Mouse (Mus musculus) stomach, postnatal 0 days (tissue): ENCODE measurements at regions not wholly inside any gene's neighbourhood (a gene's known extent, or its start where the extent isn't known, plus 50 kb on each side); places are given as distances from the start of the nearest gene placed in this dataset.

Experiments
- ATAC-seq: fragments of 200-750 bp; cut with Nextera tagmentation; 2 replicates; pipeline ENCODE4 v1.8.0; 2017; ENCODE audit not compliant: low FRiP score, low TSS enrichment
- DNase-seq: peaks from one replicate; pipeline ENCODE4 v3.0.0-alpha.2; 2016; ENCODE audit warnings: low spot score
- H3K27ac ChIP-seq: fragments of 300-500 bp; sonication (generic); replicated peaks from 2 replicates; pipeline ENCODE4 v1.5.1; 2014; ENCODE audit warnings: mild to moderate bottlenecking, control low read depth
- H3K27me3 ChIP-seq: fragments of 300-500 bp; sonication (generic); 2 replicates; pipeline ENCODE4 v1.6.1; 2014; ENCODE audit warnings: low read length; ENCODE audit not compliant: control insufficient read depth, insufficient read depth
- H3K36me3 ChIP-seq: fragments of 300-500 bp; sonication (generic); 2 replicates; pipeline ENCODE4 v1.6.1; 2014; ENCODE audit warnings: low read length, mixed read lengths; ENCODE audit not compliant: control insufficient read depth, insufficient read depth
- H3K4me1 ChIP-seq: fragments of 300-500 bp; sonication (generic); replicated peaks from 2 replicates; pipeline ENCODE4 v1.6.1; 2014; ENCODE audit warnings: antibody characterized with exemption; ENCODE audit not compliant: control insufficient read depth, insufficient read depth
- H3K4me2 ChIP-seq: fragments of 300-500 bp; sonication (generic); replicated peaks from 2 replicates; pipeline ENCODE4 v1.6.1; 2014; ENCODE audit warnings: low read depth, mild to moderate bottlenecking, control low read depth, moderate library complexity
- H3K4me3 ChIP-seq: fragments of 300-500 bp; sonication (generic); 2 replicates; pipeline ENCODE4 v1.5.1; 2014; ENCODE audit warnings: low read depth, low read length, control low read depth
- H3K9ac ChIP-seq: fragments of 300-500 bp; sonication (generic); 2 replicates; pipeline ENCODE4 v1.6.1; 2014; ENCODE audit warnings: mild to moderate bottlenecking, low read length, control low read depth, mixed read lengths
- H3K9me3 ChIP-seq: fragments of 300-500 bp; sonication (generic); 2 replicates; pipeline ENCODE4 v1.6.1; 2016; ENCODE audit warnings: low read length; ENCODE audit not compliant: control insufficient read depth
- CTCF ChIP-seq: IDR thresholded peaks from 2 replicates; pipeline ENCODE4 v1.5.1; 2016; ENCODE audit warnings: antibody characterized with exemption, low read depth, mild to moderate bottlenecking, moderate library complexity
- EP300 ChIP-seq: optimal IDR thresholded peaks from 2 replicates; pipeline ENCODE3; 2016; ENCODE audit warnings: antibody characterized with exemption
- WGBS: fragments of 180-500 bp; shearing (Covaris S2); extraction: QIAGEN DNeasy Blood & Tissue Kit; methylation state at CpG from one replicate; pipeline ENCODE4 v1.1.7; 2014; 5-methylcytosine and 5-hydroxymethylcytosine counted together

DNA sequence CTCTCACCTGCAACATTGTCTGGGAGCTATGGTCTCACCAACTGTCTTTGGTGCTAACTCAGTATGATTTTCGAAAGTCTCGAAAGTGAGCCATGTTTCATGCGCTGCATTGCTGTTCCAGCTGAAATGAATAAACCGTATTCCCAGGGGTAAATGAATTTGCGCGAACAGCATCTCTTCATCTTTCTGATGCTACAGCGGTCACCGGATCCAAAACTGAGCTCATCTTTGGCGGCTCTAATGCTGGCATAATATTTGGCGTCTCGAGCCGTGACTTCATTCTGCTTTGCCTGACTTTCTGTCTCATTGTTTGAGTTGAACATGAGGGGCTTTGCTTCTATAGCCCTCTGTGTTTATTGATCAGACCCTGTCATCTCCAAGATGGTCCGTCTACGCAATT is 137.3 kb downstream of the Tmem182 start:
- H3K27ac ChIP-seq = no peak overlapping the region
- ATAC-seq (no peak), DNase-seq (no peak)
- no peak overlapping the region for H3K4me3 ChIP-seq
- H3K27me3 ChIP-seq = no peaks in the 10 kb centered on the region
- 88% methylated on average over 14 of the region's 14 CpGs for WGBS
- H3K36me3 ChIP-seq = no peaks in the 10 kb centered on the region
- H3K9me3 ChIP-seq = no peaks in the 10 kb centered on the region
- no peak overlapping the region for H3K4me2 ChIP-seq
- TF ChIP-seq EP300 = no peak
- no peak for TF ChIP-seq CTCF
- no peak overlapping the region for H3K9ac ChIP-seq
- no peaks in the 10 kb centered on the region for H3K4me1 ChIP-seq

DNA sequence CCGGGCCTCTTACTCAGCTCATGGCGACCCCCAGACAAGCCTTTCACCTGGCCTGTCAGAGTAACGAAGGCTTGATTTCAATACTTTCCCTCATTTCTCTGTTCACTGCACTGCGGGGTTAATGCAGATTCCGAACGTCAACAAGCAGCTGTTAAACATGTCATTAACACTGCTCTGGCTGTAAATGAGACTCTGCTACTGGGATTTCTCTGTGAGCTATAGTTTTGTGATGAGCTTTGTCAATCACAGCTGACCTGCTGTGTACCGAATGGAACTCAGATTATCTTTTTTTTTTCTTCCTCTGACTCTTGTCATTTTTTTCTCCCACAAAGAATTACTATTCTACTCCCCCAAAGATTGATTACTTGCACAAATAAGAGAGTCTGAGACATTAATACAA is 137.8 kb downstream of the Tmem182 start:
- WGBS = 56% methylated on average over 7 of the region's 7 CpGs
- H3K9ac ChIP-seq = no peak overlapping the region
- H3K4me3 ChIP-seq = no peak overlapping the region
- no peaks in the 10 kb centered on the region for H3K9me3 ChIP-seq
- no peaks in the 10 kb centered on the region for H3K36me3 ChIP-seq
- H3K27ac ChIP-seq = no peak overlapping the region
- DNase-seq (no peak), ATAC-seq (no peak)
- H3K27me3 ChIP-seq = no peaks in the 10 kb centered on the region
- H3K4me1 ChIP-seq = no peaks in the 10 kb centered on the region
- TF ChIP-seq EP300 = no peak
- TF ChIP-seq CTCF = no peak
- no peak overlapping the region for H3K4me2 ChIP-seq

DNA sequence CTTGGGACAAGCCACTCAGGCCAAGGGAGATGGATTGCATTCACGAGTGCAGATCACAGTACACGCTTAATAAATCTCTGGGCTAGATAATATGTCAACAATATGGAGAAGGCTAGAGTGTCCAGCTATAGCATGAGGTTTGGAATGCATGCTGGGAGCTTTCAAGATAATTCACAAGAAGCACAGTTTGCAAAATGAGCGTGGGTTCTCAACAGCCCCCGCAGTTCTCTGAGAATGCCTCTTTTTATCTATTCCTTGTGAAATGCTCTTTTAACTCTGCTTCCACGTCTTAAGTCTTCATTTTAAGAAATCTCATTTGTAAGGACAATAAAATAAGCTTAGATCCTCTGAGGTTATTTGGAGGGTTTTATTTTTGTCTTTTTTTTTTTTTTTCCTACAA is 145.2 kb downstream of the Tmem182 start:
- no peak overlapping the region for H3K4me3 ChIP-seq
- no peak for TF ChIP-seq EP300
- no peak for TF ChIP-seq CTCF
- WGBS = 82% methylated on average over 5 of the region's 5 CpGs

DNA sequence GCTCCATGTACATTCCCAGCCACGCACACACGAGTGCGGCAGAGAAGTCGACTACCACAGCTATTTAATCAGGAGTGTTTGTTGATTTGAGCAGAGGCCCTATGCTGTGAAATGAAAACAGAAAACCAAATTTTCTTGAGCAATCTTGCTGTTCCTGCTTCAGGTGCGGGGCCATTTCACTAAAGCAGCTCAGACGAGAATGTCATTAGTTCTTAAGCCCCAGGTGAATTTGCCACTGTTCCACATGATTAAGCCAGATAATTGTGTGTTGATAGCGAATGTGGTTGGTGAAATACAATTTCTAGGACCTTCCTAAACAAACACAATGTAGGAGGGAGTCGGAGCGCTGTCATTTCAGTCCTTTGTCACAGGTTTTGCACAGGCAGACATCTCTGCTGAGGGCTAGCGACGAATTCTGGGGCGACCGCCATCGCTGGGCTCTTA is 149.3 kb downstream of the Tmem182 start:
- no peak overlapping the region for H3K9ac ChIP-seq
- no peaks in the 10 kb centered on the region for H3K27me3 ChIP-seq
- WGBS = 83% methylated on average over 14 of the region's 14 CpGs
- no peak overlapping the region for H3K4me3 ChIP-seq
- no peak for TF ChIP-seq EP300
- H3K36me3 ChIP-seq = no peaks in the 10 kb centered on the region
- H3K4me1 ChIP-seq = no peaks in the 10 kb centered on the region
- H3K4me2 ChIP-seq = no peak overlapping the region
- no peak overlapping the region for H3K27ac ChIP-seq
- DNase-seq (no peak), ATAC-seq (no peak)
- H3K9me3 ChIP-seq = no peaks in the 10 kb centered on the region

More for the DNA sequence above, 145.2 kb downstream of the Tmem182 start:
- ATAC-seq (no peak), DNase-seq (no peak)
- Histone ChIP-seq H3K27ac (no peak overlapping the region), H3K4me1 (no peaks in the 10 kb centered on the region), H3K27me3 (no peaks in the 10 kb centered on the region), H3K9me3 (no peaks in the 10 kb centered on the region), H3K4me2 (no peak overlapping the region), H3K36me3 (no peaks in the 10 kb centered on the region), H3K9ac (no peak overlapping the region)

DNA sequence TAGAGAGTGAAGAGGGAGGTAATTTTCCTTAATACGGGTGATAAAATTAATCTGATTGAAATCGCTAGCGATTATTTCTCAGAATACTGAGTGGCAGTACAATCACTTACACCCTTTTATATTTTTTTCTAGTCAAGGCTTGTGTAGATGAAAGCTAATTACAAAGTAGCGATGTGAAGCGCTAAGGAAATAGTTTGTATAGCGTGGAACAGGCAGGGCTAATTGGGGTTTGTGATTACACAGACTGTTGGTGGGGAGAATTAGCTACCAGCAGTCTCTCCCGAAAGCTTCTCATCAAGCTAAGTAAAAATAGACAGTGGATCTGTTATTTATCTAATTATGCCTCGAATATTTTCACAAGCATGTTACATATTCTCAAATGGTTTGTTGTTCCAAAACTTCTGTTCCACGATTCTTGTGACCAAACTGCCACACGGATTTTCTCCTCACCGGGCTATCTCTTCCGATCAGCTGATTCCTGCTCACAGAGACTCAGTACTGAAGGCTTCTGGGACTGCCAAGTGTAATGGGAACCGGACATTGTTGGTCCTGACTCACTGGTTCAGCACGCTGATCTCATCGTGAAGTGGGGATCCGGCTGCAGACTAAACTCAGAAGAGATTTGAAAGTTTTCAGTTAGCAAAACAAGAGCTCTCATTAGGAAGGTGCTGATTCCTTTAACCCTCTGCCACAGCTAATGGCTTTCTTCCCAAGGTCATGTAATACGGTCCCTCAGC is 162.5 kb downstream of the Tmem182 start:
- WGBS = 72% methylated on average over 17 of the region's 17 CpGs
- H3K4me2 ChIP-seq = no peak overlapping the region
- no peak overlapping the region for H3K27ac ChIP-seq
- no peaks in the 10 kb centered on the region for H3K9me3 ChIP-seq
- TF ChIP-seq CTCF = no peak
- no peak for ATAC-seq
- no peak overlapping the region for H3K9ac ChIP-seq
- H3K27me3 ChIP-seq = no peaks in the 10 kb centered on the region
- H3K4me3 ChIP-seq = no peak overlapping the region
- no peaks in the 10 kb centered on the region for H3K36me3 ChIP-seq
- no peaks in the 10 kb centered on the region for H3K4me1 ChIP-seq
- no peak for DNase-seq

DNA sequence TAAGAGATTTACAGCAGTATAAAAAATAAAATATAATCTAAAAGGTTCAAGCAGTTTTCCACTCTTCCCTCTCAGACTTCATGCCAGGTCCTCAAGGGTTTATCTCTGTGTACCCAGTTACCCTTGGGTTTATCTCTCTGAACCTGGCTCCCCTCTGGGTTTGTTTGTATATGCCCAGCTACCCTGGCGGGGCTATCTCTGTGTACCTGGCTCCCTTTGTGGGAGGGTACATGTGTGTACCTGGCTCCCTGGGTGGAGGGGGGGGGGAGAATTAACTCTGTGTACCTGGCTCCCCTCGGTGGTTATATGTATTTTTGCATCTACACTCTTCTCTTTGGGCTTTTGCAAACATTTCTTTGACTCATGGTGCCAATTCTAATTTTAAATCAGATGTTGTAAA is 178.4 kb downstream of the Tmem182 start:
- DNase-seq (peak; percentile 42), ATAC-seq (peak; percentile 71)
- Histone ChIP-seq H3K36me3 (no peaks in the 10 kb centered on the region), H3K27me3 (no peaks in the 10 kb centered on the region), H3K27ac (no peak overlapping the region), H3K9me3 (no peaks in the 10 kb centered on the region), H3K4me3 (no peak overlapping the region), H3K9ac (no peak overlapping the region), H3K4me1 (no peaks in the 10 kb centered on the region), H3K4me2 (no peak overlapping the region)
- TF ChIP-seq EP300 = no peak
- peak; percentile 34; the same call in 1 of the 2 replicates for TF ChIP-seq CTCF
- WGBS = 39% methylated on average over 2 of the region's 2 CpGs
